Mouse (Mus musculus) CH12.LX (cell line): ENCODE results near the gene Arhgef10l.
A peak's percentile ranks its signal among the peaks of the same experiment; 100 is the strongest.

Experiments used
- CTCF ChIP-seq, 2 experiments: IDR thresholded peaks in 1 of 2; conservative IDR thresholded peaks in 1 of 2; 2 replicates each; pipeline ENCODE4 v1.5.1; 2011 to 2012; ENCODE audit warnings: low read depth in 2 of 2, low read length in 2 of 2, improper control_type of control experiment in 1 of 2, inconsistent platforms in 1 of 2, mild to moderate bottlenecking in 1 of 2, moderate library complexity in 1 of 2
- IRF4 ChIP-seq: IDR thresholded peaks from 2 replicates; pipeline ENCODE4 v1.6.1; 2014; ENCODE audit warnings: low read depth, mild to moderate bottlenecking, inconsistent platforms, low read length, improper control_type of control experiment
- MXI1 ChIP-seq: IDR thresholded peaks from 2 replicates; pipeline ENCODE4 v1.6.1; 2011; ENCODE audit warnings: mild to moderate bottlenecking, low read depth, low read length, improper control_type of control experiment
- MYC ChIP-seq: IDR thresholded peaks from 2 replicates; pipeline ENCODE4 v1.6.1; 2011; ENCODE audit warnings: low read depth, mild to moderate bottlenecking, improper control_type of control experiment, low read length
- NRF1 ChIP-seq: IDR thresholded peaks from 2 replicates; pipeline ENCODE4 v1.6.1; 2014; ENCODE audit warnings: low read depth, mild to moderate bottlenecking, inconsistent platforms, low read length, improper control_type of control experiment, moderate library complexity
- POLR2A ChIP-seq: IDR thresholded peaks from 2 replicates; pipeline ENCODE4 v1.6.1; 2011; ENCODE audit warnings: low read depth, mild to moderate bottlenecking, improper control_type of control experiment, low read length
- UBTF ChIP-seq: IDR thresholded peaks from 2 replicates; pipeline ENCODE4 v1.6.1; 2012; ENCODE audit warnings: low read depth, mild to moderate bottlenecking, inconsistent platforms, low read length, improper control_type of control experiment, moderate library complexity

DNA sequence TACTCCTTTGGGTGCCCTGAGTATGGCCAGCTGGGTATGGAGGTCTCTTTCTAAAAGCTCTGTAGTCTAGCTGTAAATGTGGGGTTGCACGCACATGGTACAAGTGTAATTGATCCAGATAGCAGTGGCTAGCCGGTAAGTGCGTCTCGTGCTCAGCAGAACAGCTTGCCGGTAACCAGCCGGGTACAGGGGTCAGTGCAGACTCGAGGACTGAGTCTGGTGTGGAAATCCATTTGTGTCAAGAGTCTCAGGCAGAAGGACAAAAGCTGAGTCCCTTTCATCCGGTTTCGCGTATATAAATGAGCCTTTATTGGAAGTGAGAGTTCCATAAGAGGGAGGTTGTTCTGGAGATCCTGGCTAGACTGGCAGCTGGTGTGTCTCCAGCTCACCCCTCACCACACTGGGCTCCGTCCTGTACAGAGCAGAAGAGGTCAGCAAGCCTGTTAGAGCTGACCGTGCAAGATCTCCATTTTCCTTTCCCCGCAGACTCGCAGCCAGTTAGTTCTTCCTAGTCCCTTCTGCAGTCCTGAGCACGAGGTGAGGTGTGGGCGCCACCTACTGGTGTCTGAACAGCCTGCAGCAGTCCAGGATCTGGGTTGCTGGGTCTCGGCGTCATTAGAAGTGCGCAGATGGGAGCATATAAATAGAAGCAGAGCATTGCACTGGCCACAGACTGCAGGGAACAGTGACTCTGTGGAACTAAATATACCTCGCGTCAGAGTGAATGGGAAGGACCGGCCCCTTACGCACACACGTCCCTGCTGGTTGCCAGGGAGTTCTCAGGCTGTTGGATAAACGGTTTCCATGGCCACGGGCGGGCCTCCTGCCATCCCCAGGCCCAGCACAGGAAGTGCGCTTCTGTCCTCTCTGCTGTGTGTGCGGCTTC, 47.9 kb upstream of the Arhgef10l start:
- TF ChIP-seq MYC = peak; percentile 88
- TF ChIP-seq MXI1 = no peak; the same call in 1 of the 2 replicates
- TF ChIP-seq IRF4 = no peak
- TF ChIP-seq UBTF = no peak
- no peak for TF ChIP-seq NRF1
- TF ChIP-seq POLR2A = no peak
- TF ChIP-seq CTCF (conservative IDR thresholded peaks at IDR 0.05 in 1 of 2, IDR thresholded peaks at IDR 0.05 in 1 of 2; ENCODE audit: low read depth in 2 of 2, low read length in 2 of 2) = peak; percentile 73 to 92
